In the genomic region with DNA sequence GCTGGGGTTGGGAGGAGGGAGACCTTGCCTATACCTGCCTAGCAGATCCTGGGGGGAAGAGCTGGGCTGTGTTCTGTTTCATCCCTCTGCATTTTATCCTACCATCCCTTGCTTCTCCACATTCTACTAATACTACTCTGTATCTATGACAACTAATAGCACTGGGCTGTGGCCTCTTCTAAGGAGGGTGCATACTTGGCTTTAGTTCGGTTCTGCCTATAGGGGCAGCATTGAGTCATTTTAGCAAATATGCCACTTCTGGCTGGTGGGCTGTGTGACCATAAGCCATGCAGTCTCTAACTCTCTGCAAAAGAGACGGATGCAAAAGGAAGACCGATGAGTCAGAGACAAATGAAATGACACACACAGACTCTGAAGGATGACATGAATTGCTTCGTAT, we compare ENCODE assay signal across 8 mouse cellular contexts.
DNase-seq lines count a peak whose midpoint lies in the region; ATAC-seq and TF ChIP-seq lines count a peak whose summit lies in the region.
"Not testable (repeated sequence)": the region's sequence is repeated elsewhere in the genome, so short reads cannot be mapped to it uniquely, and the experiment has no call there.

No protein-coding gene starts in this region.

- TF ChIP-seq POLR2A in limb, embryonic 14.5 days (IDR thresholded peaks at IDR 0.05; ENCODE audit: borderline replicate concordance, extremely low read depth, insufficient read depth, insufficient read length) = not testable (repeated sequence)

- not testable (repeated sequence) for H3K36me3 ChIP-seq in forebrain, embryonic 14.5 days (ENCODE audit: control insufficient read depth, insufficient read depth, low read length); kidney, postnatal 0 days (ENCODE audit: insufficient read depth, low read length); limb, embryonic 14.5 days (ENCODE audit: control insufficient read depth, insufficient read depth, low read length); midbrain, embryonic 10.5 days

- intact Hi-C loops in heart, postnatal 10 days (cut with DNase I) = loop anchor here (10.0 kb wide), 1 partner anchor 385 kb away; no protein-coding TSS in a partner anchor

- peak; percentile 5 for DNase-seq in MEL-GATA-1-ER (ENCODE audit: extremely low read depth, low read depth)
- peak; percentile 47 to 61 for DNase-seq in cerebellum, postnatal 14 days
- peak; percentile 38 for DNase-seq in forebrain, embryonic 14.5 days (ENCODE audit: low spot score)
- DNase-seq in heart, postnatal 10 days = peak; percentile 53 to 64
- peak; percentile 76 for DNase-seq in kidney, postnatal 0 days (ENCODE audit: low spot score)
- peak; percentile 62 for DNase-seq in limb, embryonic 14.5 days (ENCODE audit: low spot score)
- DNase-seq in midbrain, embryonic 10.5 days (ENCODE audit: low spot score) = peak; percentile 21
- DNase-seq in thymus, postnatal 0 days (ENCODE audit: low spot score) = peak; percentile 25

- H3K4me1 ChIP-seq in forebrain, embryonic 14.5 days (ENCODE audit: control insufficient read depth, insufficient read depth, low read length) = not testable (repeated sequence)
- H3K4me1 ChIP-seq in kidney, postnatal 0 days (replicated peaks; ENCODE audit: insufficient read depth, low read length) = peaks cover 17% of the 10 kb centered on the region
- H3K4me1 ChIP-seq in limb, embryonic 14.5 days (ENCODE audit: control insufficient read depth, insufficient read depth, low read length) = peaks cover 28% of the 10 kb centered on the region
- peaks cover 20% of the 10 kb centered on the region for H3K4me1 ChIP-seq in midbrain, embryonic 10.5 days

- not testable (repeated sequence) for H3K9me3 ChIP-seq in forebrain, embryonic 14.5 days (replicated peaks; ENCODE audit: control insufficient read depth, low read length); kidney, postnatal 0 days (replicated peaks; ENCODE audit: low read length); limb, embryonic 14.5 days (ENCODE audit: control insufficient read depth, low read length); midbrain, embryonic 10.5 days (replicated peaks)

- not testable (repeated sequence) for H3K27ac ChIP-seq in forebrain, embryonic 14.5 days (ENCODE audit: low read depth, low read length); kidney, postnatal 0 days; limb, embryonic 14.5 days (replicated peaks; ENCODE audit: low read depth, low read length); midbrain, embryonic 10.5 days (replicated peaks)

- ATAC-seq in forebrain, embryonic 14.5 days = not testable (repeated sequence)
- peak; percentile 42 for ATAC-seq in kidney, postnatal 0 days (replicated peaks; ENCODE audit: low FRiP score, low read depth)
- peak; percentile 31; the same call in 1 of the 2 replicates for ATAC-seq in limb, embryonic 14.5 days (ENCODE audit: low FRiP score, low read depth)

- not testable (repeated sequence) for H3K4me2 ChIP-seq in forebrain, embryonic 14.5 days (ENCODE audit: low read length); kidney, postnatal 0 days (ENCODE audit: low read length)
- 0 out of 2 replicates have a peak overlapping the region, but pooled peaks have one; percentile 21 for H3K4me2 ChIP-seq in limb, embryonic 14.5 days (replicated peaks; ENCODE audit: low read depth, low read length, severe bottlenecking)

- peak; percentile 65 for TF ChIP-seq CTCF in kidney, postnatal 0 days (IDR thresholded peaks at IDR 0.05; ENCODE audit: low read depth)

- 18% methylated on average over 4 of the region's 4 CpGs for WGBS in forebrain, embryonic 14.5 days
- WGBS in kidney, postnatal 0 days = 21% methylated on average over 4 of the region's 4 CpGs
- WGBS in limb, embryonic 14.5 days = 21% methylated on average over 4 of the region's 4 CpGs
- WGBS in midbrain, embryonic 10.5 days = 24% methylated on average over 4 of the region's 4 CpGs

- peaks cover 13% of the 10 kb centered on the region; the same call in 1 of the 2 replicates for H3K27me3 ChIP-seq in forebrain, embryonic 14.5 days (replicated peaks; ENCODE audit: control insufficient read depth, insufficient read depth, low read length)
- not testable (repeated sequence) for H3K27me3 ChIP-seq in kidney, postnatal 0 days (ENCODE audit: insufficient read depth, low read length); limb, embryonic 14.5 days (ENCODE audit: control insufficient read depth, insufficient read depth, low read length)
- peaks cover 38% of the 10 kb centered on the region for H3K27me3 ChIP-seq in midbrain, embryonic 10.5 days (ENCODE audit: low read depth, poor library complexity, severe bottlenecking)

- H3K4me3 ChIP-seq in forebrain, embryonic 14.5 days (ENCODE audit: low read depth, low read length); kidney, postnatal 0 days (replicated peaks; ENCODE audit: low read depth, low read length); limb, embryonic 14.5 days (replicated peaks; ENCODE audit: low read length); midbrain, embryonic 10.5 days: not testable (repeated sequence)

- not testable (repeated sequence) for H3K9ac ChIP-seq in forebrain, embryonic 14.5 days (ENCODE audit: low read length); kidney, postnatal 0 days (ENCODE audit: low read depth, low read length); limb, embryonic 14.5 days (ENCODE audit: low read depth, low read length, severe bottlenecking)

Comparison
In these comparisons a context has a peak if more than half of its experiments do, and no peak if none do; other contexts are left out.
1. DNase-seq: peak in every context shown above with its lines; median percentile 76 in kidney, postnatal 0 days; 62 in limb, embryonic 14.5 days; 58 in heart, postnatal 10 days; 54 in cerebellum, postnatal 14 days; 38 in forebrain, embryonic 14.5 days; 25 in thymus, postnatal 0 days; 21 in midbrain, embryonic 10.5 days; 5 in MEL-GATA-1-ER.